Mouse (Mus musculus) megakaryocyte, embryonic 14.5 days (primary cell): Measurements from ENCODE around the gene AF366264. TPM values are rescaled to one million over a fixed set of nuclear protein-coding genes. Genes with fewer than 3 reads are reported as not detected.
"Not testable (repeated sequence)": the region's sequence is repeated elsewhere in the genome, so short reads cannot be mapped to it uniquely, and the experiment has no call there.

Experiments
- H3K27me3 ChIP-seq: replicated peaks from 2 replicates; pipeline ENCODE3; 2012; ENCODE audit warnings: inconsistent platforms
- H3K36me3 ChIP-seq: replicated peaks from 2 replicates; pipeline ENCODE3; 2012; ENCODE audit warnings: low read length, inconsistent platforms, mixed read lengths
- H3K4me1 ChIP-seq: 2 replicates; pipeline ENCODE4 v1.6.1; 2012; ENCODE audit warnings: inconsistent platforms
- H3K4me3 ChIP-seq: replicated peaks from 2 replicates; pipeline ENCODE3; 2012; ENCODE audit warnings: moderate library complexity, mild to moderate bottlenecking, inconsistent platforms
- H3K9me3 ChIP-seq: 2 replicates; pipeline ENCODE4 v1.6.1; 2012; ENCODE audit warnings: inconsistent platforms
- FLI1 ChIP-seq: IDR thresholded peaks from 2 replicates; pipeline ENCODE4 v1.6.1; 2012; ENCODE audit warnings: low read length, inconsistent platforms, mixed read lengths
- GATA1 ChIP-seq: IDR thresholded peaks from 3 replicates; pipeline ENCODE4 v1.6.1; 2012; ENCODE audit warnings: mixed read lengths, low read length, inconsistent platforms, borderline replicate concordance
- polyA plus RNA-seq: library from polyadenylated mRNA; stranded (reverse); fragments of >175 nt; gene quantifications from 2 replicates; pipeline ENCODE4 v1.2.3, GENCODE M21; 2012; ENCODE audit warnings: low replicate concordance; ENCODE audit not compliant: insufficient read depth

Gene AF366264
- polyA plus RNA-seq = not detected in 2 replicates

DNA sequence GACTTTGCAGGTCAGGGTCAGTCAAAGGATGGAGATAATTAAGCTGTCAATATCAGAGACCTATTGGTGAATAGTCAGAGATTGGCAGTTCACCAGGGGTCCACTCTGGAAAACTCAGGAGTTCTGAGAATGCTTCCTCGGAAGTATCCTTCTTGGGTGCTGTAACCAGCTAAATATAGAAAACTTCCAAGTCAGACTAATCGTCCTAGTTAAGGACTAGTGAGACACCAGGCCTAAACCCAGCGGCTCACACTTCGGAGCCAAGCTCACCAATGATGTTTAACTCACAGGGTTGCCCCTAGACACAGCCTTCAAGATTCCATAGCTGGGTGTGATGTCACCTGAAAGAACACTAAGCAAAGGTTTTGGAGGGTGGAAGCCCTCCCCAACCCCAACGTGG, at the start of gene AF366264:
AF366264 (minus strand) TSS at position 101 of the 400 bp plus-strand sequence.
- H3K4me3 ChIP-seq, H3K4me1 ChIP-seq, H3K27me3 ChIP-seq, H3K36me3 ChIP-seq, H3K9me3 ChIP-seq: not testable (repeated sequence)

DNA sequence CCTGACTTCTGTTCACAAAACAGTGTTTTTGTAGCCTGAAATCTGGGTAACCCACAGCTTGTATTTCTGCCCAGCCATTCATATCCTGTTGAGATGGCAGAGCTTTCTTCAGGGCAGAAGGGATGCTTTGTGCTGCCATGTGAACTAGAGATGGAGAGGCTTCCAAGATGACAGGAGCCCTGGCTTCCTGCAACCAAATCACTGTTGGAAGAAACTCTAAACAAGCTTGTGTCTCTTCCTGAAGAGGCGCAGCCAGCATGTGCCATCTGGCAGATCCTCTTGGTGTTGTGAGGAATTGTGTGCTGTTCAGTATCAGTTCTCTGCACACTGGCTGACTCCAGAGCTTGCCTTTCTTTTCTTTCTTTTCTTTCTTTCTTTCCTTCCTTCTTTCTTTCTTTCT, 5.1 kb upstream of the AF366264 start:
- peaks cover 11% of the 10 kb centered on the region for H3K9me3 ChIP-seq
- not testable (repeated sequence) for H3K36me3 ChIP-seq, H3K4me1 ChIP-seq, H3K27me3 ChIP-seq, H3K4me3 ChIP-seq

DNA sequence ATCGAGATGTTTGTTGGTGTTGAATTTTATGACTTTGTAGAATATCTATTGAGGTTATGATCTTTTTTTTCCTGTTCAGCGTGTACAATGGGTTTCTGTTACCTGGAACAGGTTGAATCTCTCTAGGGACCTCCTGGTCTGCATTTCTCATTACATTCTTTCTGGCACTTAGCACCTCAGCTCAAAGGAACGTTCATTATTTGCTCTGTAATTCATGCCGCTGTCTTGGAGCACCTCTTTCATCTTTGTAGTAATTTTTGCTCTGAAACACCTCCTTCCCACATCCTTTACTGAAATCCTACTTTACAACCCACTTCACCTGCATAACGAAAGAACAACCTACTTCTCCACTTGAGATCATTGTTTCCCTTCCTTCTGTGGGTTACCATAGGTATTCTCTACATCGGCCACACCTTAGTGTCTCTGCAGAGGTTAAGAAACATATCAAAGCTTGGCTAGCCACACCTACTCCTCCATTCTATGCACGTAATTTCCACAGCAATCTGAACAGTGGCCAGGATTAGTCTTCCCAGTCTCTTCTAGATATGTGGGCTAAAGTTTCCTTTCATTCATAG, 9.5 kb downstream of the AF366264 start:
- TF ChIP-seq FLI1 (no peak), GATA1 (no peak)
- Histone ChIP-seq H3K4me1 (no peaks in the 10 kb centered on the region), H3K9me3 (no peaks in the 10 kb centered on the region), H3K4me3 (no peak overlapping the region), H3K36me3 (no peaks in the 10 kb centered on the region), H3K27me3 (peaks cover 4% of the 10 kb centered on the region)

DNA sequence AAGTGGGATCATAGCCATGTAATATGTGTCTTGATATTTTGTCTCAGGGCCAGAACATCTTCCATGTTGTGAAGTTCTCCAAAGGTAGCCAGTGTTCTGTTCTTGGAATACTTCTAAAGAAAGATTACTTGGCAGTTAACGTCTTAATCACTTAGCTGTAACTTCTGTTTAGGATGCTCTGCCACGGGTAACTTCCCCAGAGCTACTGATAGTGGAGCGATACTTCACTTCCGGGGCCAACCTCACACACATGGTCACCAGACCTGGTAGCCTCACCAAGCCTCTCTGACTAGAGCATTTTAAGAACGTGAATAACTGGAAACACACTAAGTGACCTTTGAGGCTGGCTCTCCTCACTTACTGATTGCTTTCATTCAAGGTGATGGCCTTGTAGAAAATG, 38.6 kb downstream of the AF366264 start:
- Histone ChIP-seq H3K27me3 (peaks cover 2% of the 10 kb centered on the region), H3K4me1 (0 out of 2 replicates have a peak, but pooled peaks cover 5% of the 10 kb centered on the region), H3K9me3 (no peaks in the 10 kb centered on the region), H3K36me3 (peaks cover 46% of the 10 kb centered on the region), H3K4me3 (no peak overlapping the region)
- TF ChIP-seq GATA1 (no peak), FLI1 (no peak)

DNA sequence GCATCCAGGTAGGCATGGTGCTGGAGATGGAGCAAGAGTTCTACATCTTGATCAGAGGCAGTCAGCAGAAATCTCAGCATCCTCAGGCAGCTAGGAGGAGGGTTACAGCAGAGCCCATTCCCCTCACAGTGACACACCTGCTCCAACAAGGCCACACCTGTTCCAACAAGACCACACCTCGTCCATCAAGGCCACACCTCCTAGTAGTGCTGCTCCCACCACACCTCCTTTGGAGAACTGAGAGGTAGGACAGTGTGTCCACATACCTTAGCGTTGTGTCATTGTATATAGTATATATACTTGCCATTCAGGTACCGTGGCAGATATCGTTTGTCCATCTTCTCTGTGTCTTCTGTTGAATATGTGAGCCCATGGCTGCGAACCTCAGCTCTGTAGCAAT, 40.5 kb downstream of the AF366264 start:
- Histone ChIP-seq H3K4me1 (0 out of 2 replicates have a peak, but pooled peaks cover 5% of the 10 kb centered on the region), H3K36me3 (peaks cover 64% of the 10 kb centered on the region), H3K9me3 (no peaks in the 10 kb centered on the region), H3K4me3 (no peak overlapping the region), H3K27me3 (peaks cover 2% of the 10 kb centered on the region)
- no peak for TF ChIP-seq FLI1
- TF ChIP-seq GATA1 = no peak

DNA sequence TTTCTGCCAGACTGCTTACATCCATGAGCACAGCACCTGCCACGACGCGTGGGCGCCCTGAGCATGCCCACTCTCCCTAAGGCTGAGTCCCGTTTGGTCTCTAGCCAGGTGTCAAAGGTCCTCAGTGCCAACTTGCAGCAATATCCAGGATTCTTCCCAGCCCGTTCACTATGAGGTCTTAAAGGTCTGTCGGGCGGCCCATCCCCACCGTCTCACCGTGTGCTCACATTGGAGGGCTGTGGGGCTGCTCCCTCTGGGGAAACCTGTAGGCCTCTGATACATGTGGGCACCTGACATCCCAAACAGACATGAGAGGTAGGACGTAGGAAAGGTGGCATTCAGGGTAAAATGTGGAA, 44.5 kb downstream of the AF366264 start:
- Histone ChIP-seq H3K4me1 (no peaks in the 10 kb centered on the region), H3K36me3 (peaks cover 83% of the 10 kb centered on the region), H3K9me3 (no peaks in the 10 kb centered on the region), H3K27me3 (no peaks in the 10 kb centered on the region), H3K4me3 (no peak overlapping the region)
- TF ChIP-seq FLI1 (no peak), GATA1 (no peak)

DNA sequence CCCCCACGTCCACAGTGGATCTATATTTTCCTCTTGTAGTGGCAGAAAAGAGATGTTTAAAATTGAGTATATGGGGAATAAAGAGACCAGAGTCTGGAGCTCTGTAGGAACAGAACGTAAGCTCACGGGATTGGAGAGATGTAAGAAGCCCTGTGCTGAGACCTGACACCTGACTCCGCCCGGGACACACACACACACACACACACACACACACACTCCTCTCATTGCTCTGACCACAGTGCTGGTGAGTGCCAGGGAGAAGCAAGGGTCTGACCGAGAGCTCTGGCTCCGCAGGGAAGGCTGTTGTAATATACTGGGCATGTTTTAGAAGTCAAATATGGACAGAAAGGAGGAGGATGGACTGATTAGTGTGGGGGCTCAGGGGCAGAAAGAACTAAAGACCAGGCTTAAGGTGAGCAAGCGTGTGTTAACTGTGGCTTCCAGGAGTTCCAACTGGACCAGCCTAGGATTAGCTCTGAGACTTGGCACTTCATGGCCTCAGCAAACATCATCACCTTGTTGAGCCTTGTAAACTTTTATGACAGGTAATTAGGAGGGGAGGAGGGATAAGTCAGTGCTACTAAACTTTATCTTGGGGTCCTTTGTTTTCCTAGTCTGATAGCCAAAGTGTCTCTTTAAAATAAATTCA, 45.0 kb downstream of the AF366264 start:
- H3K4me3 ChIP-seq = no peak overlapping the region
- no peaks in the 10 kb centered on the region for H3K4me1 ChIP-seq
- no peaks in the 10 kb centered on the region for H3K9me3 ChIP-seq
- peaks cover 83% of the 10 kb centered on the region for H3K36me3 ChIP-seq
- no peaks in the 10 kb centered on the region for H3K27me3 ChIP-seq
- TF ChIP-seq GATA1 (no peak), FLI1 (no peak)

DNA sequence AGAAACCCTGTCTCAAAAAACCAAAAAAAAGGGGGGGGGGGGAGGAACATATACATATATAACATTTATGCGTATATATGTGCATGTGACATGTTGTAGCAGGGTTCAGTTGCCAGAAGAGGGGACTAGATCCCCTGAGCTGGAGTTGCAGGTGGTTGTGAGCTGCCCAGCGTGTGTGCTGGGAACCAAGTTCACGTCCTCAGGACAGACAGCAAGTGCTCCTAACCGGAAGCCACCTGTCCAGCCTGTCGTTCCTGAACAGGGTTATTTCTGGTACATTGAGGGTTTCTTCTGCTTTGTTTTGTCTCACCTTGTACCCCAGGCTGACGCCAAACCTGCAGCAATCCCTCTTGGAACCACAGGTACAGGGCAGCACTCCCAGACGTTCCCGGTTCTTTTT, 48.6 kb downstream of the AF366264 start:
- TF ChIP-seq GATA1 (no peak), FLI1 (no peak)
- H3K27me3 ChIP-seq = no peaks in the 10 kb centered on the region
- H3K36me3 ChIP-seq = peaks cover 59% of the 10 kb centered on the region
- peaks cover 17% of the 10 kb centered on the region for H3K4me1 ChIP-seq
- H3K9me3 ChIP-seq = no peaks in the 10 kb centered on the region
- no peak overlapping the region for H3K4me3 ChIP-seq

DNA sequence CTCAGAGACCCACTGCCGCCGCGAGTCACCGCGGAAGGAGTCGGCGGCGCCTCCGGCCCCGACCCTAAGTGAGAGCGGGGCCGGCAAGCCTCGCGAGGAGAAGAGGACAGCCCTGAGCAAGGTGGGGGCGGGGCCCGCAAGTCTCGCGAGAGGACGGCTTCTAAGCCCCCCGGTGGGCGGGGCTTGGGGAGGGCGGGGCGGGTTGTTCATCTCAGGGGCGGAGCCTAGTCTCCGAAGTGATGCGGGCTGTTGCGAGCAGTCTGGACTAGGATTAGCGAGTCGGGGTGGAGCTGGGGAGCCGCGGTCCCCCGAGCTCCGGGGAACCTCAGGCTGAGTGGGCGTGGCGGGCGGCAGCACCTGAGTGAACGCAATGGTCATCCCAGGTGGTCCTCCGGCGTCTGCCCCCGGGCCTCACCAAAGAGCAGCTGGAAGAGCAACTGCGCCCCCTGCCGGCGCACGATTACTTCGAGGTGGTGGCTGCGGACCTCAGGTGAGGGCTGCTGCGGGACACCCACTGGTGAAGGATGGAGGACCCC, 52.4 kb downstream of the AF366264 start:
- Histone ChIP-seq H3K4me1 (peaks cover 43% of the 10 kb centered on the region), H3K4me3 (peak overlapping the region; percentile 93), H3K36me3 (peaks cover 48% of the 10 kb centered on the region), H3K9me3 (no peaks in the 10 kb centered on the region), H3K27me3 (no peaks in the 10 kb centered on the region)
- TF ChIP-seq GATA1 (no peak), FLI1 (no peak)

DNA sequence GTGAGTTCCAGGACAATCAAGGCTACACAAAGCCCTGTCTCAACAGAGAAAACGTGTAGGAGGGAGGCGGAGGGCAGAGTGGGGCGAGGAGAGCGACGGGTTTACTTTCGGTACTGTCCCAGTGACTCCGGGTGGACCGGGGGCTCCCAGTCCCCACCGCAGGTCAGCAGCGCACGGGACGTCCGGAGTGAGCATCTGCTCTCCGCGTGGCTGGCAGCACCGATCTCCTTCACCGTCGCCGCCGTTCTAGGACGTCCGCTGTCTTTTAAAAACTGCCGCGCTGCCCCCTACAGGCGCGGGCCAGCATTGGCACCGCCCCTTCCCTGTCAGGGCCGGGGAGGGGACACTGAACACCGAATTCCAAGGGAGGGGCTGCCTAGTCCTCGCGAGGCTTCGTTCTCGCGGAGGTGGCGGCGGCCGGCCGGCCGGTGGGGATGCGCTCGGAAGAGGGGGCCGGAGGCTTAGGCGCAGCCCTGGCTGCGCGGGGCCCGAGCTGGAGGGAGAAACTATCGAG, 52.9 kb downstream of the AF366264 start, which contains the start of gene Upf3a:
Upf3a (plus strand) TSS at position 366 of the 514 bp plus-strand sequence.
- H3K4me3 ChIP-seq = peak within 1 kb of the TSS; percentile 93
- TF ChIP-seq FLI1 (no peak; the same call in 1 of the 2 replicates), GATA1 (no peak)
- no peaks in the 10 kb centered on the region for H3K9me3 ChIP-seq
- peaks cover 48% of the 10 kb centered on the region for H3K4me1 ChIP-seq
- H3K27me3 ChIP-seq = no peaks in the 10 kb centered on the region
- peaks cover 53% of the 10 kb centered on the region for H3K36me3 ChIP-seq

Other genes starting within 250 kb of the AF366264 start
- 86.3 and 103 TPM in 2 replicates for gene Rasa3, start 160.8 kb downstream of the AF366264 start, polyA plus RNA-seq
- 6.9 TPM in 1 of 2 replicates, not detected in the other for gene Cfap97d2, start 132.5 kb downstream of the AF366264 start, polyA plus RNA-seq
- gene Cdc16, start 80.7 kb downstream of the AF366264 start, polyA plus RNA-seq = 1.8 and 10.6 TPM in 2 replicates
- 2.7 and 32.8 TPM in 2 replicates for gene Upf3a, start 52.8 kb downstream of the AF366264 start, polyA plus RNA-seq
- gene Champ1, start 31.3 kb upstream of the AF366264 start, polyA plus RNA-seq = 2.3 and 2.9 TPM in 2 replicates
- gene Coprs, start 51.9 kb upstream of the AF366264 start, polyA plus RNA-seq = 1.7 TPM in 1 of 2 replicates, not detected in the other